Mouse (Mus musculus) intestine, embryonic 16.5 days (tissue): ENCODE measurements around the gene Phf20. TPM values are rescaled to one million over a fixed set of nuclear protein-coding genes. Genes with fewer than 3 reads are reported as not detected.

ENCODE experiments used
- ATAC-seq: fragments of 200-750 bp; cut with Nextera tagmentation; 2 replicates; pipeline ENCODE4 v1.8.0; 2017; ENCODE audit warnings: moderate TSS enrichment, moderate library complexity
- H3K27ac ChIP-seq: fragments of 300-500 bp; sonication (generic); 2 replicates; pipeline ENCODE4 v1.5.1; 2014; ENCODE audit warnings: mild to moderate bottlenecking, low read length
- H3K27me3 ChIP-seq: fragments of 300-500 bp; sonication (generic); replicated peaks from 2 replicates; pipeline ENCODE4 v1.6.1; 2014; ENCODE audit warnings: low read length, control low read depth, mixed read lengths; ENCODE audit not compliant: control insufficient read depth, insufficient read depth
- H3K36me3 ChIP-seq: fragments of 300-500 bp; sonication (generic); 2 replicates; pipeline ENCODE4 v1.6.1; 2014; ENCODE audit warnings: low read length, control low read depth; ENCODE audit not compliant: control insufficient read depth, insufficient read depth
- H3K4me1 ChIP-seq: fragments of 300-500 bp; sonication (generic); 2 replicates; pipeline ENCODE4 v1.6.1; 2014; ENCODE audit warnings: low read length, control low read depth, mixed read lengths; ENCODE audit not compliant: control insufficient read depth, insufficient read depth
- H3K4me2 ChIP-seq: fragments of 300-500 bp; sonication (generic); 2 replicates; pipeline ENCODE4 v1.6.1; 2014; ENCODE audit warnings: low read depth, low read length, control low read depth
- H3K4me3 ChIP-seq: fragments of 300-500 bp; sonication (generic); 2 replicates; pipeline ENCODE4 v1.5.1; 2014; ENCODE audit warnings: mild to moderate bottlenecking, low read length
- H3K9ac ChIP-seq: fragments of 300-500 bp; sonication (generic); 2 replicates; pipeline ENCODE4 v1.6.1; 2014; ENCODE audit warnings: low read depth, low read length
- H3K9me3 ChIP-seq: fragments of 300-500 bp; sonication (generic); 2 replicates; pipeline ENCODE4 v1.6.1; 2016; ENCODE audit warnings: low read length, control low read depth; ENCODE audit not compliant: control insufficient read depth
- WGBS: fragments of 180-500 bp; shearing (Covaris S2); extraction: QIAGEN DNeasy Blood & Tissue Kit; methylation state at CpG from one replicate; pipeline ENCODE4 v1.1.7; 2014; 5-methylcytosine and 5-hydroxymethylcytosine counted together
- polyA plus RNA-seq: library from polyadenylated mRNA; unstranded; fragments of >200 nt; fragmentation: Nextera tagmentation; extraction: Ambion mirVana; gene quantifications from 2 replicates; pipeline ENCODE4 v1.2.1, GENCODE M21; 2015

Gene Phf20
- polyA plus RNA-seq, 1 experiment from 2014 or later = 53.2 TPM

GRCm38 (mm10) chr2:156340078-156340477, 143.8 kb downstream of the Phf20 start:
- Histone ChIP-seq H3K9ac (no peak overlapping the region), H3K27me3 (no peaks in the 10 kb centered on the region), H3K4me3 (no peak overlapping the region), H3K4me1 (no peaks in the 10 kb centered on the region), H3K36me3 (no peaks in the 10 kb centered on the region), H3K4me2 (no peak overlapping the region), H3K27ac (no peak overlapping the region), H3K9me3 (no peaks in the 10 kb centered on the region)
- 83% methylated on average over 4 of the region's 4 CpGs for WGBS
- ATAC-seq = no peak

GRCm38 (mm10) chr2:156344775-156345532, 148.7 kb downstream of the Phf20 start:
- Histone ChIP-seq H3K4me2 (no peak overlapping the region), H3K36me3 (no peaks in the 10 kb centered on the region), H3K9me3 (no peaks in the 10 kb centered on the region), H3K4me1 (no peaks in the 10 kb centered on the region), H3K27ac (no peak overlapping the region), H3K9ac (no peak overlapping the region), H3K27me3 (no peaks in the 10 kb centered on the region), H3K4me3 (no peak overlapping the region)
- WGBS = 54% methylated on average over 12 of the region's 12 CpGs
- ATAC-seq = no peak

DNA sequence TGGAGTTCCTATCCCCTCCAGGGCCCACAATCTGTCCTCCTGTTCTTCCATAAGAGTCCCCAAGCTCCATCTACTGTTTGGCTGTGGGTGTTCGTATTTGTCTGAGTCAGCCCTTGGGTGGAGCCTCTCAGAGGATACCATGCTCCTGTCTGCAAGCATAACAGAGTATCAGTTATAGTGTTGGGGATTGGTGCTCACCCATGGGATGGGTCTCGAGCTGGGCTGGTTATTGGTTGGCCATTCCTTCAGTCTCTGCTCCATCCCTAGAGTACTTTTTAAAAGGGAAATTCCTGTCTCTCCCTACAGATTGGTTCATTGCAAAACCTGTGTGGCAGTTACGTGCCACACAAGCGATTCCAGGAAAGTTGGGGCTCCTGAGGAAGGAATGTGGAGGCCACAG, 152.5 kb downstream of the Phf20 start:
- 81% methylated on average over 4 of the region's 4 CpGs for WGBS
- H3K9me3 ChIP-seq = no peaks in the 10 kb centered on the region
- ATAC-seq = no peak
- no peaks in the 10 kb centered on the region for H3K27me3 ChIP-seq
- no peak overlapping the region for H3K9ac ChIP-seq
- H3K27ac ChIP-seq = no peak overlapping the region
- H3K36me3 ChIP-seq = no peaks in the 10 kb centered on the region
- no peak overlapping the region for H3K4me3 ChIP-seq
- H3K4me1 ChIP-seq = peaks cover 3% of the 10 kb centered on the region; the same call in 1 of the 2 replicates
- H3K4me2 ChIP-seq = no peak overlapping the region

DNA sequence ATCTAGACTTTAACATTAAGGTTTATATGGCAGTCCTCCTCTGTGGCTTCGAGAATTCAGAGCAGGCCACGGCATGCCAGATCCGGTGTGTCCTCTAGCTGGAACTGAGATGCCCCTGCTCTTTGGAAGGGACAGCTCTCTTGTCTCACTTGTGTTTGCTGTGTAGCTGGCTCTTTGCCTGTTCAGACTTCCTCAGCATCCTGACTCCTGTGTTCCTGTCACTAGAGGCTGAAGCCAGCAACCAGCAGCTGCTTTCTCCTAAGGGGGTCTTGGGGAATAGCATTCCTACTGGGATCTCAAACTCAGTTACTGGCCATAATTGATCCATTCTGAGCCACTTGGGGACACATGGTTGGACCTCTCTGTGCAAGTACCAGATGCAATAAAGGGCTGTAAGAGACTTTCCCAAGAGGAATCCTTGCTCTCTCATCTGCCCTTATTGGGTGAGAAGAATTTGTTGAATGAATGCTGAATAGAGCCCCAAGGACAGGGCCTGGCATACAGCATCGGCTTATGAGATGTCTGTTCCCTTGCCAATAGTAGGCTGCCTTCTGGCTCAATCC, 153.1 kb downstream of the Phf20 start:
- H3K27ac ChIP-seq = no peak overlapping the region
- peaks cover 3% of the 10 kb centered on the region; the same call in 1 of the 2 replicates for H3K4me1 ChIP-seq
- H3K4me3 ChIP-seq = no peak overlapping the region
- no peak overlapping the region for H3K9ac ChIP-seq
- H3K27me3 ChIP-seq = no peaks in the 10 kb centered on the region
- WGBS = 89% methylated on average over 4 of the region's 4 CpGs
- no peak for ATAC-seq
- no peaks in the 10 kb centered on the region for H3K9me3 ChIP-seq
- H3K4me2 ChIP-seq = no peak overlapping the region
- H3K36me3 ChIP-seq = no peaks in the 10 kb centered on the region

GRCm38 (mm10) chr2:156351243-156351642, 155.0 kb downstream of the Phf20 start:
- no peak overlapping the region for H3K4me3 ChIP-seq
- H3K36me3 ChIP-seq = no peaks in the 10 kb centered on the region
- H3K4me2 ChIP-seq = no peak overlapping the region
- H3K27me3 ChIP-seq = no peaks in the 10 kb centered on the region
- ATAC-seq = no peak
- 86% methylated on average over 7 of the region's 7 CpGs for WGBS
- peaks cover 3% of the 10 kb centered on the region; the same call in 1 of the 2 replicates for H3K4me1 ChIP-seq
- H3K9me3 ChIP-seq = no peaks in the 10 kb centered on the region
- H3K9ac ChIP-seq = no peak overlapping the region
- H3K27ac ChIP-seq = no peak overlapping the region

GRCm38 (mm10) chr2:156352413-156353165, 156.3 kb downstream of the Phf20 start:
- Histone ChIP-seq H3K4me3 (no peak overlapping the region), H3K4me1 (peaks cover 3% of the 10 kb centered on the region; the same call in 1 of the 2 replicates), H3K27ac (no peak overlapping the region), H3K27me3 (no peaks in the 10 kb centered on the region), H3K4me2 (no peak overlapping the region), H3K9me3 (no peaks in the 10 kb centered on the region), H3K36me3 (no peaks in the 10 kb centered on the region), H3K9ac (no peak overlapping the region)
- WGBS = 76% methylated on average over 8 of the region's 8 CpGs
- ATAC-seq = no peak

DNA sequence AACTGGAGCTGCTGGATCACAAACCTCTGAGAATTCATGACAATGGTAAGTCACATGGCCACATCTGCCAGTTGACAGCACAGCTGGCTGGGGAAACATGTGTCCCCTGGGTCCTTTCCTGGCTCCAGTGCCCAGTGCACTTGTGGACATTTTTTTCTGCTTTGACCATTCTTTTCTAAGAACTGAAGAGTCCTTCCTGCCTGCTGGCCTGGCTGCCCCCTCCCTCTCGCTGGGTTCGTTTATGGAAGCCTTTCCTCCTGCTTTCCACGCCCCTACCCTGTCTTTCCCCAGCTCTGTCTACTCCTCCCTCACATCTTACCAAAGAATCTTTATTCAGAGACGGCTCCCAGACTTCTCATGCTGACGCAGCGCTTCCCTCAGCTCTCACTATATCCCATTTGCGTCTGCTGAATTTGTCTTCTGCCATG, 157.0 kb downstream of the Phf20 start:
- no peak overlapping the region for H3K4me3 ChIP-seq
- H3K4me2 ChIP-seq = no peak overlapping the region
- 0 out of 2 replicates have a peak, but pooled peaks have one; percentile 31 for ATAC-seq
- no peak overlapping the region for H3K27ac ChIP-seq
- peaks cover 3% of the 10 kb centered on the region; the same call in 1 of the 2 replicates for H3K4me1 ChIP-seq
- H3K9ac ChIP-seq = 0 out of 2 replicates have a peak overlapping the region, but pooled peaks have one; percentile 24
- no peaks in the 10 kb centered on the region for H3K27me3 ChIP-seq
- no peaks in the 10 kb centered on the region for H3K36me3 ChIP-seq
- WGBS = 33% methylated on average over 7 of the region's 7 CpGs
- H3K9me3 ChIP-seq = no peaks in the 10 kb centered on the region

DNA sequence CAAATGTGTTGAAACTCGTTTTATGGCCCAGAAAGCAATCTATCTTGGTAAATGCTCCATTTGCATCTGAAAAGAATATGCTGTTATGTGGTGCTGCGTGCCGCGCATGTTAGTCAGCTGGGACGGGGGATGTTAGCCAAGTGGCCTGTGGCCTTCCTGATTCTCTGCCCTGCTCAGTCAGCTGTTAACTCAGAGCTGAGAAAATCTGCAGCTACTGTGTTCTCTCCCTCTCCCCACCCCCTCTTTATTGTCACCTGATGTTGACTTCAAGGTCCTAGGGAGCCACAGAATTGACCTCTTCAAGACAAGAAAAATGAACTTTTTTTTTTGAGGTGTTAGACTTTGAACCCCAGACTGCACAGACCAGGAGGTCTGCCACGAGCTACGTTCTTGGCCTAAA, 159.8 kb downstream of the Phf20 start:
- H3K27ac ChIP-seq = no peak overlapping the region
- WGBS = 57% methylated on average over 7 of the region's 7 CpGs
- H3K36me3 ChIP-seq = no peaks in the 10 kb centered on the region
- no peak overlapping the region for H3K9ac ChIP-seq
- no peak overlapping the region for H3K4me2 ChIP-seq
- H3K4me3 ChIP-seq = no peak overlapping the region
- no peaks in the 10 kb centered on the region for H3K9me3 ChIP-seq
- ATAC-seq = peak; percentile 64
- peaks cover 3% of the 10 kb centered on the region; the same call in 1 of the 2 replicates for H3K4me1 ChIP-seq
- no peaks in the 10 kb centered on the region for H3K27me3 ChIP-seq
